ENCODE assay signal across 22 mouse cellular contexts in genomic region chr11:68446547-68446946, GRCm38 (mm10). TPM values are rescaled to one million over a fixed set of nuclear protein-coding genes. Genes with fewer than 3 reads are reported as not detected.
A peak's percentile ranks its signal among the peaks of the same experiment; 100 is the strongest.
DNase-seq lines count a peak whose midpoint lies in the region; ATAC-seq and TF ChIP-seq lines count a peak whose summit lies in the region.
"Had no signal": no experiment of that assay in that cellular context is flagged by ENCODE, and none has a peak within 500 bp of the region (broad histone marks: within the 10 kb centered on the region; RNA-seq: fewer than 3 reads in every experiment).

No protein-coding gene starts in this region.

- no peak for ATAC-seq in liver, embryonic 11.5 days (replicated peaks; ENCODE audit: low FRiP score)
- ATAC-seq: forebrain, postnatal 0 days; inflammation-experienced regulatory T-cells, adult 6 months; intestine, postnatal 0 days had no signal

- no peaks in the 10 kb centered on the region for H3K79me2 ChIP-seq in myocyte (ENCODE audit: control insufficient read depth, insufficient read depth)

- no peak overlapping the region for H3K4me3 ChIP-seq in spleen, adult 2 months (ENCODE audit: extremely low read depth, insufficient read depth, insufficient read length)
- no peak overlapping the region for H3K4me3 ChIP-seq in myocyte
- H3K4me3 ChIP-seq in liver, embryonic 11.5 days (ENCODE audit: low read depth, low read length): no peak overlapping the region
- H3K4me3 ChIP-seq: embryonic facial prominence, embryonic 15.5 days; heart, embryonic 12.5 days; hindbrain, embryonic 10.5 days had no signal

- no peaks in the 10 kb centered on the region for H3K9me3 ChIP-seq in liver, embryonic 11.5 days (ENCODE audit: control insufficient read depth, low read length)
- H3K9me3 ChIP-seq: embryonic facial prominence, embryonic 15.5 days; G1E; heart, embryonic 12.5 days; hindbrain, embryonic 10.5 days had no signal

- H3K27me3 ChIP-seq in spleen, adult 2 months (ENCODE audit: control insufficient read depth, insufficient read depth, low read length): no peaks in the 10 kb centered on the region
- no peaks in the 10 kb centered on the region for H3K27me3 ChIP-seq in myocyte (ENCODE audit: control insufficient read depth, insufficient read depth, insufficient read length)
- no peaks in the 10 kb centered on the region for H3K27me3 ChIP-seq in liver, embryonic 11.5 days (replicated peaks; ENCODE audit: control insufficient read depth, insufficient read depth, low read length)
- H3K27me3 ChIP-seq: embryonic facial prominence, embryonic 15.5 days had no signal

- H3K9ac ChIP-seq in liver, embryonic 11.5 days (ENCODE audit: low read depth, low read length): no peak overlapping the region
- H3K9ac ChIP-seq: embryonic facial prominence, embryonic 15.5 days; forebrain, postnatal 0 days; heart, embryonic 12.5 days; hindbrain, embryonic 14.5 days had no signal

- peaks cover 22% of the 10 kb centered on the region for H3K4me1 ChIP-seq in spleen, adult 2 months (ENCODE audit: control insufficient read depth, insufficient read depth, insufficient read length)
- H3K4me1 ChIP-seq in liver, embryonic 11.5 days (replicated peaks; ENCODE audit: control insufficient read depth, insufficient read depth, low read length): no peaks in the 10 kb centered on the region; the same call in 1 of the 2 replicates

- 0 out of 2 replicates have a peak overlapping the region, but pooled peaks have one; percentile 47 for H3K27ac ChIP-seq in spleen, adult 2 months (ENCODE audit: insufficient read depth, low read length)
- H3K27ac ChIP-seq in liver, embryonic 11.5 days (ENCODE audit: low read depth, low read length): no peak overlapping the region
- H3K27ac ChIP-seq: embryonic facial prominence, embryonic 15.5 days; hindbrain, embryonic 10.5 days; hindbrain, embryonic 14.5 days had no signal

- 83% methylated on average over 4 of the region's 4 CpGs for WGBS in spleen, adult 2 months
- 88% methylated on average over 4 of the region's 4 CpGs for WGBS in liver, embryonic 11.5 days

- peaks cover 3% of the 10 kb centered on the region; the same call in 1 of the 2 replicates for H3K36me3 ChIP-seq in spleen, adult 2 months (ENCODE audit: control insufficient read depth, insufficient read depth, low read length)
- no peaks in the 10 kb centered on the region for H3K36me3 ChIP-seq in myocyte (ENCODE audit: control insufficient read depth, insufficient read depth)
- H3K36me3 ChIP-seq in liver, embryonic 11.5 days (ENCODE audit: control insufficient read depth, insufficient read depth, low read length): no peaks in the 10 kb centered on the region
- H3K36me3 ChIP-seq: embryonic facial prominence, embryonic 15.5 days; G1E; heart, embryonic 12.5 days; hindbrain, embryonic 10.5 days had no signal

- no peak for DNase-seq in spleen, adult 2 months (ENCODE audit: low read depth in 1 of 2, low spot score in 2 of 2)
- no peak for DNase-seq in spleen, adult 18-20 months
- peak; percentile 61 for DNase-seq in NIH3T3 (ENCODE audit: low read depth)
- DNase-seq in induced T-regulatory cell, adult 2 months (ENCODE audit: low read depth): peak; percentile 68
- DNase-seq in spleen, postnatal 36 days (ENCODE audit: low spot score in 2 of 2): no peak
- DNase-seq in liver, embryonic 11.5 days (ENCODE audit: low spot score): no peak
- no peak for DNase-seq in adrenal gland, adult 2 months
- DNase-seq: adrenal gland, postnatal 14 days; B cell, adult 2 months; cerebellum, adult 18-20 months; cerebellum, adult 9-11 months; cerebellum, postnatal 36 days; forebrain, postnatal 0 days; gastrocnemius, postnatal 14 days had no signal

- no peak for TF ChIP-seq CTCF in spleen, adult 2 months (IDR thresholded peaks at IDR 0.05; ENCODE audit: extremely low read depth, insufficient read depth, insufficient read length, insufficient replicate concordance)

- H3ac ChIP-seq in myocyte (ENCODE audit: control insufficient read depth, insufficient read length): no peak overlapping the region

- no peak for TF ChIP-seq POLR2A in spleen, adult 2 months (IDR thresholded peaks at IDR 0.05; ENCODE audit: low read depth, low read length)
- no peak for TF ChIP-seq POLR2A in myocyte (IDR thresholded peaks at IDR 0.05; ENCODE audit: insufficient read length, low read depth)

- peak overlapping the region; percentile 79 for H3K4me2 ChIP-seq in myocyte (ENCODE audit: low read depth)
- no peak overlapping the region for H3K4me2 ChIP-seq in liver, embryonic 11.5 days
- H3K4me2 ChIP-seq: embryonic facial prominence, embryonic 15.5 days; heart, embryonic 12.5 days; hindbrain, embryonic 14.5 days had no signal

TF ChIP-seq in myocyte, 11 proteins besides CTCF, POLR2A, EP300 and RAD21:
- no peak for TF ChIP-seq POLR2AphosphoS2 (IDR thresholded peaks at IDR 0.05; ENCODE audit: insufficient read length, low read depth)
- no peak for TF ChIP-seq SRF (IDR thresholded peaks at IDR 0.05; ENCODE audit: control insufficient read depth, insufficient read length, low read depth)
- TF ChIP-seq TCF3 (IDR thresholded peaks at IDR 0.05; ENCODE audit: insufficient read length, low read depth): no peak
- no peak for TF ChIP-seq REST (IDR thresholded peaks at IDR 0.05; ENCODE audit: insufficient read depth, insufficient read length)
- no peak for TF ChIP-seq MYOG (IDR thresholded peaks at IDR 0.05; ENCODE audit: control insufficient read depth in 1 of 3, insufficient read depth in 1 of 3, insufficient read length in 2 of 3, low read depth in 2 of 3)
- TF ChIP-seq MAX (IDR thresholded peaks at IDR 0.05; ENCODE audit: low read depth): no peak
- no peak for TF ChIP-seq TCF12 (IDR thresholded peaks at IDR 0.05; ENCODE audit: insufficient read depth, poor library complexity, severe bottlenecking)
- TF ChIP-seq E2F4 (IDR thresholded peaks at IDR 0.05; ENCODE audit: insufficient read depth): no peak
- TF ChIP-seq USF1 (IDR thresholded peaks at IDR 0.05; ENCODE audit: low read depth): no peak
- no peak for TF ChIP-seq CEBPB (IDR thresholded peaks at IDR 0.05; ENCODE audit: insufficient read depth, poor library complexity, severe bottlenecking)
- no peak for TF ChIP-seq MYOD1 (IDR thresholded peaks at IDR 0.05; ENCODE audit: control insufficient read depth in 1 of 3, insufficient read length in 2 of 3, low read depth in 2 of 3)

RNA-seq across cellular contexts. Expression of gene Pik3r5, which starts 14.6 kb away (rescaled TPM):
- polyA plus RNA-seq in spleen, adult 2 months (2012; rRNA removed): 34.7 and 37.3 TPM in 2 replicates
- polyA plus RNA-seq in myocyte (2012; fragmentation: generic; extraction: Trizol): 0.22 TPM
- 0.56 and 0.84 TPM in 2 replicates for polyA plus RNA-seq in liver, embryonic 11.5 days (2014; fragmentation: Nextera tagmentation; extraction: Ambion mirVana)
- total RNA-seq in adrenal gland, adult 2 months (2021): 1 to 10 TPM; 1.4 to 3.2 TPM
- 1.6 TPM in 2 replicates for polyA plus RNA-seq in adrenal gland, adult 2 months (2012; rRNA removed)

RNA-seq across cellular contexts. Expression of gene Ntn1, which starts 45.9 kb away (rescaled TPM):
- polyA plus RNA-seq in spleen, adult 2 months (2012; rRNA removed): 3.8 and 5.5 TPM in 2 replicates
- polyA plus RNA-seq in myocyte (2012; fragmentation: generic; extraction: Trizol): 15.6 TPM
- polyA plus RNA-seq in liver, embryonic 11.5 days (2014; fragmentation: Nextera tagmentation; extraction: Ambion mirVana): 0.13 and 0.40 TPM in 2 replicates
- 10 to 100 TPM in 1 of 2 experiments, 1 to 10 TPM in 1; 9.9 to 16.1 TPM for total RNA-seq in adrenal gland, adult 2 months (2021)
- polyA plus RNA-seq in adrenal gland, adult 2 months (2012; rRNA removed): 16.0 and 19.9 TPM in 2 replicates
- polyA plus RNA-seq: G1E had no signal

RNA-seq across cellular contexts. Expression of gene Pik3r6, which starts 56.3 kb away (rescaled TPM):
- polyA plus RNA-seq in spleen, adult 2 months (2012; rRNA removed): 4.0 and 4.6 TPM in 2 replicates
- polyA plus RNA-seq in myocyte (2012; fragmentation: generic; extraction: Trizol): 0.05 TPM
- polyA plus RNA-seq in liver, embryonic 11.5 days (2014; fragmentation: Nextera tagmentation; extraction: Ambion mirVana): 1.8 and 1.9 TPM in 2 replicates
- total RNA-seq in adrenal gland, adult 2 months (2021): 1 to 10 TPM; 1.6 to 2.6 TPM
- polyA plus RNA-seq in adrenal gland, adult 2 months (2012; rRNA removed): 3.9 and 5.3 TPM in 2 replicates
- polyA plus RNA-seq: inflammation-experienced regulatory T-cells, adult 6 months had no signal

Comparison
In these comparisons a context has a peak if more than half of its experiments do, and no peak if none do; other contexts are left out.
1. DNase-seq: peak in NIH3T3 (single experiment) and induced T-regulatory cell, adult 2 months (single experiment); none in spleen, adult 2 months (0 of 2), spleen, adult 18-20 months (0 of 2), spleen, postnatal 36 days (0 of 2), liver, embryonic 11.5 days (single experiment) and adrenal gland, adult 2 months (single experiment).
2. RNA of gene Pik3r5, which starts 14.6 kb away (polyA plus RNA-seq): 34.7 to 37.3 TPM in spleen, adult 2 months; 1.6 TPM in adrenal gland, adult 2 months, 0.56 to 0.84 TPM in liver, embryonic 11.5 days and 0.22 TPM in myocyte (single experiment); every median in the first group is over 10 times any median in the second.